Mouse (Mus musculus): ENCODE measurements around the gene 1810062G17Rik. TPM values are rescaled to one million over a fixed set of nuclear protein-coding genes. Genes with fewer than 3 reads are reported as not detected.

Gene 1810062G17Rik
- polyA plus RNA-seq, 1 experiment from 2014 or later, result 1.9 TPM

GRCm38 (mm10) chr3:36496746-36497145, 21.0 kb downstream of the 1810062G17Rik start:
- H3K9ac ChIP-seq (replicated peaks; ENCODE audit: low read length), result no peak overlapping the region
- H3K4me1 ChIP-seq (ENCODE audit: insufficient read depth, low read length), result no peaks in the 10 kb centered on the region
- no peaks in the 10 kb centered on the region for H3K27me3 ChIP-seq (ENCODE audit: insufficient read depth, low read length)
- H3K9me3 ChIP-seq (ENCODE audit: low read length), result no peaks in the 10 kb centered on the region
- H3K36me3 ChIP-seq (ENCODE audit: insufficient read depth, low read length), result no peaks in the 10 kb centered on the region
- H3K27ac ChIP-seq (ENCODE audit: low read length), result no peak overlapping the region
- no peak overlapping the region for H3K4me3 ChIP-seq (ENCODE audit: low read length)
- 0 out of 2 replicates have a peak overlapping the region, but pooled peaks have one; percentile 17 for H3K4me2 ChIP-seq (replicated peaks; ENCODE audit: low read depth, low read length)
- 16% methylated on average over 14 of the region's 14 CpGs for WGBS
- ATAC-seq (ENCODE audit: low FRiP score, low TSS enrichment), result peak; percentile 44; the same call in 1 of the 2 replicates

- H3K9me3 ChIP-seq (ENCODE audit: low read length), result no peaks in the 10 kb centered on the region
- no peak overlapping the region for H3K4me2 ChIP-seq (replicated peaks; ENCODE audit: low read depth, low read length)
- no peaks in the 10 kb centered on the region for H3K36me3 ChIP-seq (ENCODE audit: insufficient read depth, low read length)
- no peak for ATAC-seq (ENCODE audit: low FRiP score, low TSS enrichment)
- no peak overlapping the region for H3K9ac ChIP-seq (replicated peaks; ENCODE audit: low read length)
- H3K27me3 ChIP-seq (ENCODE audit: insufficient read depth, low read length), result no peaks in the 10 kb centered on the region
- no peaks in the 10 kb centered on the region for H3K4me1 ChIP-seq (ENCODE audit: insufficient read depth, low read length)
- WGBS, result 87% methylated on average over 6 of the region's 6 CpGs
- no peak overlapping the region for H3K4me3 ChIP-seq (ENCODE audit: low read length)
- H3K27ac ChIP-seq (ENCODE audit: low read length), result no peak overlapping the region
Measured at GRCm38 (mm10) chr3:36498224-36498623, 22.5 kb downstream of the 1810062G17Rik start.

- H3K9me3 ChIP-seq (ENCODE audit: low read length), result no peaks in the 10 kb centered on the region
- H3K9ac ChIP-seq (replicated peaks; ENCODE audit: low read length), result no peak overlapping the region
- no peaks in the 10 kb centered on the region for H3K27me3 ChIP-seq (ENCODE audit: insufficient read depth, low read length)
- no peak for ATAC-seq (ENCODE audit: low FRiP score, low TSS enrichment)
- H3K4me2 ChIP-seq (replicated peaks; ENCODE audit: low read depth, low read length), result no peak overlapping the region
- no peak overlapping the region for H3K27ac ChIP-seq (ENCODE audit: low read length)
- 92% methylated on average over 7 of the region's 7 CpGs for WGBS
- H3K4me1 ChIP-seq (ENCODE audit: insufficient read depth, low read length), result no peaks in the 10 kb centered on the region
- no peaks in the 10 kb centered on the region for H3K36me3 ChIP-seq (ENCODE audit: insufficient read depth, low read length)
- no peak overlapping the region for H3K4me3 ChIP-seq (ENCODE audit: low read length)
Measured at GRCm38 (mm10) chr3:36499418-36499817, 23.7 kb downstream of the 1810062G17Rik start.

- Histone ChIP-seq H3K4me1 (ENCODE audit: insufficient read depth, low read length) (no peaks in the 10 kb centered on the region), H3K9me3 (ENCODE audit: low read length) (no peaks in the 10 kb centered on the region), H3K36me3 (ENCODE audit: insufficient read depth, low read length) (no peaks in the 10 kb centered on the region), H3K27me3 (ENCODE audit: insufficient read depth, low read length) (no peaks in the 10 kb centered on the region), H3K9ac (replicated peaks; ENCODE audit: low read length) (no peak overlapping the region), H3K4me2 (replicated peaks; ENCODE audit: low read depth, low read length) (no peak overlapping the region), H3K27ac (ENCODE audit: low read length) (no peak overlapping the region), H3K4me3 (ENCODE audit: low read length) (no peak overlapping the region)
- ATAC-seq (ENCODE audit: low FRiP score, low TSS enrichment), result no peak
- WGBS, result 81% methylated on average over 8 of the region's 8 CpGs
Measured at GRCm38 (mm10) chr3:36500976-36501375, 25.2 kb downstream of the 1810062G17Rik start.

DNA sequence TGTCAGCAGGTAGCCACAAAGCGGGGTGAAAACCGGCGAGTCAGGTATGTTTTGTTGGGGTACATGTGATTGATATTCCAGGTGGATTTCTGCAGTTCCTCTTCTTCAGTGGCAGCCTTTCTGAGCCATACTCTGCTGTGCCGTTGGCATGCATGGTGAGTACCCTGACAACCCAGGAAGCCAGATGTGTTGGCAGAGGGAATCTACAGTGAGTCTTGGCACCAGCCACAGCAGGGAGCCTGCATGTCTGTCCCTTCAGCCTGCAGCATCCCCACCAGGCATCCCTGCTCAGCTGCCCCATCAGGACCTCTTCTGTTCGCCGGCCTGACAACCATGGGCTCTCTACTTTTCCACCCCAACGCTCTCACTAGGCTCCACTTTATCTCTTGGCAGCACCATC, 25.8 kb downstream of the 1810062G17Rik start:
- H3K4me1 ChIP-seq (ENCODE audit: insufficient read depth, low read length), result no peaks in the 10 kb centered on the region
- ATAC-seq (ENCODE audit: low FRiP score, low TSS enrichment), result no peak
- H3K36me3 ChIP-seq (ENCODE audit: insufficient read depth, low read length), result no peaks in the 10 kb centered on the region
- no peaks in the 10 kb centered on the region for H3K27me3 ChIP-seq (ENCODE audit: insufficient read depth, low read length)
- WGBS, result 82% methylated on average over 7 of the region's 7 CpGs
- no peak overlapping the region for H3K4me3 ChIP-seq (ENCODE audit: low read length)
- H3K4me2 ChIP-seq (replicated peaks; ENCODE audit: low read depth, low read length), result no peak overlapping the region
- H3K9ac ChIP-seq (replicated peaks; ENCODE audit: low read length), result no peak overlapping the region
- H3K9me3 ChIP-seq (ENCODE audit: low read length), result no peaks in the 10 kb centered on the region
- no peak overlapping the region for H3K27ac ChIP-seq (ENCODE audit: low read length)

- H3K4me3 ChIP-seq (ENCODE audit: low read length), result no peak overlapping the region
- no peaks in the 10 kb centered on the region for H3K4me1 ChIP-seq (ENCODE audit: insufficient read depth, low read length)
- H3K27ac ChIP-seq (ENCODE audit: low read length), result no peak overlapping the region
- H3K27me3 ChIP-seq (ENCODE audit: insufficient read depth, low read length), result no peaks in the 10 kb centered on the region
- no peaks in the 10 kb centered on the region for H3K9me3 ChIP-seq (ENCODE audit: low read length)
- no peak for ATAC-seq (ENCODE audit: low FRiP score, low TSS enrichment)
- no peaks in the 10 kb centered on the region for H3K36me3 ChIP-seq (ENCODE audit: insufficient read depth, low read length)
- 86% methylated on average over 8 of the region's 8 CpGs for WGBS
- no peak overlapping the region for H3K4me2 ChIP-seq (replicated peaks; ENCODE audit: low read depth, low read length)
- H3K9ac ChIP-seq (replicated peaks; ENCODE audit: low read length), result no peak overlapping the region
Measured at GRCm38 (mm10) chr3:36505306-36505705, 29.6 kb downstream of the 1810062G17Rik start.

DNA sequence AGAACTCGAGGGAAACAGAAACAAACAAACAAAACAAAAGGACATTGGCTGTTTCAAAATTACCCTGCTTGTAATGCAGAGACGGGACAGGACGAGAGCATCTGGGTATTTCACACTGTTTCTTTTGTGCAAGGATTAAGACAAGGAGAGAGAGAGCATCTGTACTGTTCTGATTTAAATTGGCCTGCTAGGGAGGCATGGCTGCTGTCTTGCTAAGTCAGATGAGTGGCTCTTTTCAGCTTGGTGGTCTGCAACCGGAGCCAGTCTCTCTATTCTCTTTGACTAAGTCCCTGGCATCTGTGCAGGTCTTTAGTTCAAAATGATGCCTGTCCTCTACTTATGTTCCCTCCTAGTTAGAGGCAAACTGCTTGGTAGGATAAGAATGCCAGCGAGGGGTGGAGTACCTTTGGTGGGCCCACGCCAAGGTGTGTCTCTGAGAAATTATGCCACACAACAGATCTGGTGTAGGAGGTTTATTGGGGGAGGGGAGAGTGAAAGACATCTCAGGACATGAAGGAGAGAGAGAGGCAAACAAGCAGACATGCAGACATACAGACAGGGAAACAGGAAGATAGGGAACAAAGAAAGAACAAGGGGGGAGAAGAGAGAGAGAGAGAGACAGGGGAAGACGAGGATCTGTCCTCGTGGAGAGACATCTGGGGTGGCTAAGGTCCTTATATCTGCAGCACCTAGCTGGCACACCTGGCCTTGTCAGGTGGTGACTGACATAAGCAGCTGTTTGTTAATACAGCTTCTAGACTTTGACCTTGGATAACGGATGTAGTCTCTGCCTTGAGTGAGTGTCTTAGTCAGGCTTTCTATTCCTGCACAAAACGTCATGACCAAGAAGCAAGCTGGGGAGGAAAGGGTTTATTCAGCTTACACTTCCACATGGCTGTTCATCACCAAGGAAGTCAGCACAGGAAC, 30.3 kb downstream of the 1810062G17Rik start:
- Histone ChIP-seq H3K9ac (replicated peaks; ENCODE audit: low read length) (no peak overlapping the region), H3K9me3 (ENCODE audit: low read length) (no peaks in the 10 kb centered on the region), H3K36me3 (ENCODE audit: insufficient read depth, low read length) (no peaks in the 10 kb centered on the region), H3K4me1 (ENCODE audit: insufficient read depth, low read length) (no peaks in the 10 kb centered on the region), H3K27ac (ENCODE audit: low read length) (no peak overlapping the region), H3K4me3 (ENCODE audit: low read length) (no peak overlapping the region), H3K4me2 (replicated peaks; ENCODE audit: low read depth, low read length) (no peak overlapping the region), H3K27me3 (ENCODE audit: insufficient read depth, low read length) (no peaks in the 10 kb centered on the region)
- ATAC-seq (ENCODE audit: low FRiP score, low TSS enrichment), result no peak
- WGBS, result 74% methylated on average over 10 of the region's 10 CpGs

DNA sequence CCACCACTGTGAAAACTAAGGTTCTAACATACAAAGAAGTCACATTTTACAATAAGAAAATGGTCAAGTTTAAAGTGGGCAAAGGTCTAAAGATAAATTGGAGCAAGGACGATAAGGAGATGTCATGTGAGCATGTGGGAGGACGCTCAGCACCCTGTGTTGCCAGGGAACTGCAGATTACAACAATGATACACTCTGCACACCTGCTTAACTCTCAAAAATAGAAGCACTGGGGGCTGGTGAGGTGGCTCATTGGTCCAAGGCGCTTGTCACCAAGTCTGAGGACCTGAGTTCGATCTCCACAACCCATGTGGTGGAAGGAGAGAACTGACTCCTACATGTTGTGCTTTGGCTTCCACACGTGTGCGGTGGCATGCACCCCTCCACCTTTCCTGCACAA, 35.8 kb downstream of the 1810062G17Rik start:
- H3K27me3 ChIP-seq (ENCODE audit: insufficient read depth, low read length), result no peaks in the 10 kb centered on the region
- ATAC-seq (ENCODE audit: low FRiP score, low TSS enrichment), result no peak; the same call in 1 of the 2 replicates
- no peak overlapping the region for H3K9ac ChIP-seq (replicated peaks; ENCODE audit: low read length)
- no peaks in the 10 kb centered on the region for H3K36me3 ChIP-seq (ENCODE audit: insufficient read depth, low read length)
- H3K9me3 ChIP-seq (ENCODE audit: low read length), result no peaks in the 10 kb centered on the region
- 75% methylated on average over 6 of the region's 6 CpGs for WGBS
- H3K4me2 ChIP-seq (replicated peaks; ENCODE audit: low read depth, low read length), result no peak overlapping the region
- H3K27ac ChIP-seq (ENCODE audit: low read length), result no peak overlapping the region
- H3K4me3 ChIP-seq (ENCODE audit: low read length), result no peak overlapping the region
- H3K4me1 ChIP-seq (ENCODE audit: insufficient read depth, low read length), result no peaks in the 10 kb centered on the region

- H3K27me3 ChIP-seq (ENCODE audit: insufficient read depth, low read length), result peaks cover 18% of the 10 kb centered on the region
- peaks cover 4% of the 10 kb centered on the region; the same call in 1 of the 2 replicates for H3K4me1 ChIP-seq (ENCODE audit: insufficient read depth, low read length)
- H3K4me3 ChIP-seq (ENCODE audit: low read length), result no peak overlapping the region
- H3K9ac ChIP-seq (replicated peaks; ENCODE audit: low read length), result no peak overlapping the region
- no peak overlapping the region for H3K4me2 ChIP-seq (replicated peaks; ENCODE audit: low read depth, low read length)
- no peaks in the 10 kb centered on the region for H3K9me3 ChIP-seq (ENCODE audit: low read length)
- WGBS, result 85% methylated on average over 9 of the region's 9 CpGs
- no peak for ATAC-seq (ENCODE audit: low FRiP score, low TSS enrichment)
- H3K36me3 ChIP-seq (ENCODE audit: insufficient read depth, low read length), result no peaks in the 10 kb centered on the region
- H3K27ac ChIP-seq (ENCODE audit: low read length), result no peak overlapping the region
Measured at GRCm38 (mm10) chr3:36516196-36516595, 40.5 kb downstream of the 1810062G17Rik start.
